Mouse (Mus musculus) limb, embryonic 15.5 days (tissue): Measurements from ENCODE around the gene Vmn1r62. TPM values are rescaled to one million over a fixed set of nuclear protein-coding genes. Genes with fewer than 3 reads are reported as not detected.
"Not testable (repeated sequence)": the region's sequence is repeated elsewhere in the genome, so short reads cannot be mapped to it uniquely, and the experiment has no call there.

Experiments used
- ATAC-seq: fragments of 200-750 bp; cut with Nextera tagmentation; 2 replicates; pipeline ENCODE4 v1.8.0; 2017; ENCODE audit warnings: low read depth, moderate TSS enrichment; ENCODE audit not compliant: insufficient number of reproducible peaks, low FRiP score, low TSS enrichment
- H3K27ac ChIP-seq: fragments of 300-500 bp; sonication (generic); 2 replicates; pipeline ENCODE4 v1.5.1; 2015; ENCODE audit warnings: moderate library complexity, mild to moderate bottlenecking, inconsistent platforms
- H3K27me3 ChIP-seq: fragments of 300-500 bp; sonication (generic); 2 replicates; pipeline ENCODE4 v1.6.1; 2015; ENCODE audit warnings: inconsistent platforms
- H3K36me3 ChIP-seq: fragments of 300-500 bp; sonication (generic); 2 replicates; pipeline ENCODE4 v1.6.1; 2015; ENCODE audit warnings: inconsistent platforms
- H3K4me1 ChIP-seq: fragments of 300-500 bp; sonication (generic); 2 replicates; pipeline ENCODE4 v1.6.1; 2015; ENCODE audit warnings: inconsistent platforms
- H3K4me2 ChIP-seq: fragments of 300-500 bp; sonication (generic); 2 replicates; pipeline ENCODE4 v1.6.1; 2015; ENCODE audit warnings: mild to moderate bottlenecking, inconsistent platforms
- H3K4me3 ChIP-seq: fragments of 300-500 bp; sonication (generic); 2 replicates; pipeline ENCODE4 v1.5.1; 2015; ENCODE audit warnings: mild to moderate bottlenecking, inconsistent platforms
- H3K9ac ChIP-seq: fragments of 300-500 bp; sonication (generic); 2 replicates; pipeline ENCODE4 v1.6.1; 2015; ENCODE audit warnings: inconsistent platforms
- H3K9me3 ChIP-seq: fragments of 300-500 bp; sonication (generic); 2 replicates; pipeline ENCODE4 v1.6.1; 2016; ENCODE audit warnings: inconsistent platforms
- WGBS: fragments of 180-500 bp; shearing (Covaris S2); methylation state at CpG from one replicate; pipeline ENCODE4 v1.1.7; 2015; 5-methylcytosine and 5-hydroxymethylcytosine counted together
- polyA plus RNA-seq: library from polyadenylated mRNA; unstranded; fragments of >200 nt; fragmentation: Nextera tagmentation; extraction: Ambion mirVana; gene quantifications from 2 replicates; pipeline ENCODE4 v1.2.1, GENCODE M21; 2015

Gene Vmn1r62
- not detected in 2 replicates for polyA plus RNA-seq

DNA sequence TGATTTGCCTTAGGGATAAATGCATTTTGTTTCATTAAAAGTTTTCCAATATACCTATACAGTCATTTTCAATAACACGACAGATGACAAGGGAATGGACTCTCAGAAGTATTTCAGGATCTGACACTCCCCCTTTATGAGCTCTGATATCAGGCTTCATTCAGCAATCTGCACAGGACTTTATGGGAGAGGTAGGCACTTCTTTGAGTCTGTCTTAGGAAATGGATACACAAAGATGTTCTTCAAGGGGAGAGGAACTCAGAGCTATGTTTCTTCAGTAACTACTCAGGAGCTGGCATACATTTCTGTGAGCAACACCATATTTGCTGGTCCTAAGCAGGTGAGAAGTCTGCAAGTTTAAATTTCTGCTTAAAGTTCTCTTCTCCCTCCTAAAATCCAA, at the start of gene Vmn1r62:
Gene Vmn1r62, plus strand, starts transcription at position 301 of the 400 bp plus-strand sequence.
- H3K9me3 ChIP-seq, ATAC-seq, H3K36me3 ChIP-seq, H3K27me3 ChIP-seq, H3K4me1 ChIP-seq, H3K27ac ChIP-seq, H3K4me2 ChIP-seq, H3K9ac ChIP-seq, H3K4me3 ChIP-seq: not testable (repeated sequence)
- WGBS, result no CpG with 5 or more reads among the region's 1 CpGs

Other genes starting within 250 kb of the Vmn1r62 start
- not detected in 2 replicates for gene Vmn1r59, start 216.9 kb upstream of the Vmn1r62 start, polyA plus RNA-seq
- not detected in 2 replicates for gene Vmn2r28, start 179.7 kb upstream of the Vmn1r62 start, polyA plus RNA-seq
- not detected in 2 replicates for gene Vmn1r60, start 126.3 kb upstream of the Vmn1r62 start, polyA plus RNA-seq
- not detected in 2 replicates for gene Vmn1r61, start 60.3 kb upstream of the Vmn1r62 start, polyA plus RNA-seq
- not detected in 2 replicates for gene Vmn1r63, start 131.8 kb downstream of the Vmn1r62 start, polyA plus RNA-seq
- not detected in 2 replicates for gene Vmn1r64, start 210.9 kb downstream of the Vmn1r62 start, polyA plus RNA-seq